Mouse (Mus musculus): ENCODE measurements around the gene Osbpl10.
"Not testable (repeated sequence)": the region's sequence is repeated elsewhere in the genome, so short reads cannot be mapped to it uniquely, and the experiment has no call there.

Osbpl10 gene

DNA sequence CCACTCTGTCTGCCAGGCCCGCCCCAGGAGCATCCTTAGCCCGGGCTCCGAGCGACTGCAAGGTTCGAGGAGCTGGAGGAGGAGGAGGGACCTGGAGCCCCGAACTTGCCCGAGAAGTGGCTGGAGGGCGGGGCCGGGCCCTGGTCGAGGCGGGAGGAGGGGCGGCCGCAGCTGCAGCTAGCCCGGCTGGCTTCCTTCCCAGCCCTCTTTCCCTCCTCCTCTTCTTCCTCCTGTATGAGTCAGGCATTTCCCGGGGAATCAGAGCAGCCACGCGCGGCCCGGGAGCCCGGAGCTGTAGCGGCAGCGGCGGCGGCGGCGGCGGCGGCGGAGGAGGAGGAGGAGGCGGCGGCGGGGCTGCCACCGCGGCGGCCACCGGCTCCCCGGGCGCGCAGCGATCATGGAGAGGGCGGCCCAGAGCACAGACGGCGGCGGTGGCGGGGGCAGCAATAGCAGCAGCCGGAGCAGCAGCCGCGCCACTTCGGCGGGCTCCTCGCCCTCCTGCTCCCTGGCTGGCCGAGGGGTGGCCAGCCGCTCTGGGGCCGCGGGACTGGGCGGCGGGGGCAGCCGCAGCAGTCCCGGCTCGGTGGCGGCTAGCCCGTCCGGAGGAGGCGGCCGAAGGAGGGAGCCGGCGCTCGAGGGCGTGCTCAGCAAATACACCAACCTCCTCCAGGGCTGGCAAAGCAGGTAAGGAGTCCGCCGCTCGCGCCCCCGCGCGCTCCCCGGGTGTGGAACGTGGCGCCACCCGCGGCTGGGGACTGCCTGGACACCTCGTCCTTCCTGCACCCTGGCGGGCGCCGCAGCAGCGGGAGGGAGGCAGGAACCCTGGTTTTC is at the start of gene Osbpl10:
Gene Osbpl10, plus strand, starts transcription at position 289 of the 831 bp plus-strand sequence.
- DNase-seq (ENCODE audit: low read depth, low spot score), result peak; percentile 37

GRCm38 (mm10) chr9:114930464-114931090 is 47.8 kb upstream of the Osbpl10 start:
- DNase-seq (ENCODE audit: low read depth, low spot score), result no peak

DNA sequence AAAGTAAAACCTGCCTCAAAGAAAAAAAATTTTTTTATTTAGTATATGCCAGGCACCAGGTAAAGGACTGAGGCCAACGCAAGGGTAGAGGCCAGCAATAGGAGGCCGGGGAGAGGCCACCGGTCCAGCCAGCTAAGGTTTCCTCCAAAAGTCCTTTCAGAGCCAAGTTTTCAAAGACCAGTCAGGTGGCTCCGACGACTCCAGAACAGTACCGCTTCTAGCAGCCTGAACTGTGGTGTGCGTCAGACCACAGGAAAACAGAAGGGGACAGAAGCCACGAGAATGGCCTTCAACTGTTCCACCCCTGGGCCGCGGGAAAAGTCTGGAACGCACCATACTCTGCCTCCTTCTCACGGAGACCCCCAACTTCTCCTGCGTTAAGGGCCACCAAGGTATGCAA is 45.8 kb upstream of the Osbpl10 start:
- no peak for DNase-seq (ENCODE audit: low read depth, low spot score)

- no peak for DNase-seq (ENCODE audit: low read depth, low spot score)
Measured at GRCm38 (mm10) chr9:114933037-114933722, 45.2 kb upstream of the Osbpl10 start.

DNA sequence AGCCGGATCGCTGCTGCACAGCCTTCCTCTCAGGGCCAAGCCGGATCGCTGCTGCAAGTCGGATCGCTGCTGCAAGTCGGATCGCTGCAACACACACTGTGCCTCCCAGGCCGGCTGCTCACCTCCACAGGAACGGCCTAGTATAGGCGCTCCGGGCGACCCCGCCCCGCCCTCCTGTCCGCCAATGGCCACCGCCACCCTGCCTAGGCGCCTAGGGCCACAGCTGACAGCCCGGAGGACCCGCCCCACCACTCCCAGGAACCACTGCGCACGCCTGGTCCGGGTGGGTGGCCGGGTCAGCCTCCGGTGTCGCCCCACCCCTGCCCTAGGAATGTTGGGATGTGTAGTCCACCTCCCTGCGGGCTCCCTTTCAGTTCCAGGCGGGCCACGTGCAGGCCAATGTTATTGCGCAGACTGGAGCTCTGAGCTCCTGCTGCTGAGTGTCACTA is 44.6 kb upstream of the Osbpl10 start, which contains the start of gene Gpd1l:
Gene Gpd1l, minus strand, starts transcription at position 265 of the 449 bp plus-strand sequence.
- peak; percentile 73 for DNase-seq (ENCODE audit: low read depth, low spot score)

DNA sequence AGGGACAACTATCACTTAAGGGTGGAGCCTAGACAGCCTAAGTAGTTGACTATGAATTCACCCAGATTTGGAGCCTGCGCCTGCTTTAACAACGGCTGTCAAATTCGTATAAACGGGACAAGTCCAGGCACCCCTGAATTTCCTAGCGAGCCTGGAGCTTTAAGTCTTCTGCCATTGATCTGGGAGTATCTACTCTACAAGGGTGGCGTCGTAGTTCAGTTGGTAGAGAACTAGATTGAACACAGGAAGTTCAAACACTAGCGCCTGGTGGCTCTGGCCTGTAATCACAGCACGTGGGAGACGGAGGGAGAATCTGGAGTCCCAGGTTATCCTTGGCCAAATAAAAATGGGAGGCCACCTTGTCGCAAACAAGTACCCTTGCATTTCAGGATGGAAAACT is 44.1 kb upstream of the Osbpl10 start:
- DNase-seq (ENCODE audit: low read depth, low spot score), result no peak

DNA sequence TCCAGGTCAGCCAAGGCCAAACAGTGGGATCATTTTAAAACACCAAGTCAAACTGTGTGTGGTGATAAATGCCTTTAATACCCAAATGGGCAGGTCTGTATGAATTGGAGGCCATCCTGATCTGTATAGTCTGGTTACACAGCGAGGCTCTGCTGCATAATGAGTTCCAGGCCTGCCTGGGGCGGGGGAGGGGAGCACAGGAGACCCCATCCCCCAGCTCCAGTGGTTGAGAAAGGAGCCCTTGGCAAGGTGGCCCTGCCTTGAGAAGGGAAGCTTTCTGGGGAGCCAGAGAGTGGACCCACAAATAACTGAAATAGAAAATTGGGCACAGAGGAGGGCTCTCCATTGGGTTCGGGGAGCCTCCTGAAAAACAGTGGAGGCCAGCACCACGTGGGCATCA is 43.0 kb upstream of the Osbpl10 start:
- DNase-seq (ENCODE audit: low read depth, low spot score), result no peak

GRCm38 (mm10) chr9:114936687-114937086 is 41.7 kb upstream of the Osbpl10 start:
- no peak for DNase-seq (ENCODE audit: low read depth, low spot score)

GRCm38 (mm10) chr9:114944642-114945041 is 33.7 kb upstream of the Osbpl10 start:
- DNase-seq (ENCODE audit: low read depth, low spot score), result no peak

DNA sequence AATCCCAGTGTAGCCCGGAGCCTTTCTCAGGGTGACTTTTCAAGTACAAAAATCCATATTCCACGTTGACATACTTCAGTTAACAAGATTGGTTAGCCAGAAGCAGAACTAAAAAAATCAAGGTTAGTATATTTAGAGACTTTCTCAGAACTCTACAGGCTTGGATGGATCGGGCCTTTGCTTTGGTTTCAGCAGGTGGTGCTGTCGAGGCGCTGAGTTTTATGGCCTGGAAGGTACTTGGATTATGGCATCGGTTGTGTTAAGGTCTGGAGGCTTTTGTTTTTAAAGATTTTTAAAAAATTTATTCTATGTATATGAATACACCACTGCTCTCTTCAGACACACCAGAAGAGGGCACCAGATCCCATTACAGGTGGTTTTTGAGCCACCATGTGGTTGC is 32.8 kb upstream of the Osbpl10 start:
- no peak for DNase-seq (ENCODE audit: low read depth, low spot score)

DNA sequence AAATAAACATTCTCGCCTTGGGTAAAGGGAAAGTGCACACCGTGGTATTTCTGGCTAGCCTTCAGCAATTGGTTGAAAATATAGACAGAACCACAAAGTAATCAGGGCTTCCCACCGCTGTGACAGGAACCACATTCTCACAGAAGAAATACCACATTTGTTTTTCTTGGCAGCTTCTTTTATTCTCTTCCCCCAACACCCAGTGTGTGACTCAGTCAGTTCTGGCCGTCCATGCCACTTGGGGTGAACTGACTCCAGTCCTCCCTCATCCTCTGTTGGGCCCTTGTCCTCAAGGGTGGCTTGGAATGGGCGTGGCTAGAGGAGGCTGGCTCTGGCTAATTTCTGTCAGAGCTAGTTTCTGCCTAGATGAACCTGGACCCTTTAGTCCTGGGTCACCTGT is 30.0 kb upstream of the Osbpl10 start:
- no peak for DNase-seq (ENCODE audit: low read depth, low spot score)

DNA sequence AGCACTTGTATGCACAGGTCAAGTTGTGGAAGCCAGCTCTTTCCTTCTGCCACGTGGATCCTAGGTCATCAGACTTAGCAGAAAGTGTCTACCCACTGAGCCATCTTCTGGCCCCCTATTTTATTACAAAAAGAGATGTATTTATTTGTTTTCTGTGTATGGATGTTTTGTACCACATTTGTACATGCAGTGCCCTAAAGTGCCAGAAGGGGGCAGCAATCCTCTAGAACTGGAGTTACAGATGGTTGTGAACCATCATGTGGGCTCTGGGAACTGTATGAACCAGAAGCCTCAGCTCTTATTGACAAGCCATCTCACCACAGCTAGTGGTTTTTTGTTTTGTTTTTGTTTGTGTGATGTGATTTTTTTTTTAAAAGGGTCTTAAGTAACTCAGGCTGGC is 25.5 kb upstream of the Osbpl10 start:
- DNase-seq (ENCODE audit: low read depth, low spot score), result no peak

DNA sequence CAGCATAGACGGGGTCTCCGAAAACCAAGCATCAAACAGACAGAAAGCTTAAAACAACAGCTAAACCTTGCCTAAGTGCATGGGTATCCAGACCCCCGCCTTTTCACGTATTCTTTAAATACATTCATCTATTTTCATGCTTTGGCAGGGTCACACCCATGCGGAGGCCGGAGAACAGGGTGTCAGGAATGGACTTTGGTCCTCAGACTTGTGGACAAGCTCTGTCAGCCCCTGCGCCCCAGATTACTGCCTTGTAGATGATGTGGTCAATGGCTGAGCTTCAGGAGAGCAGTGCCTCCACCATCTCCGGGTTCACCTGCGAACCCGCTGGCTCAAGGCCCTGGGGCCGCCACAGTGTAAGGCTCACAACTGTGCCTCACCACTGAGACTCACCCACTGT is 23.0 kb upstream of the Osbpl10 start:
- no peak for DNase-seq (ENCODE audit: low read depth, low spot score)

- peak; percentile 56 for DNase-seq (ENCODE audit: low read depth, low spot score)
Measured at GRCm38 (mm10) chr9:114956945-114957344, 21.4 kb upstream of the Osbpl10 start.

DNA sequence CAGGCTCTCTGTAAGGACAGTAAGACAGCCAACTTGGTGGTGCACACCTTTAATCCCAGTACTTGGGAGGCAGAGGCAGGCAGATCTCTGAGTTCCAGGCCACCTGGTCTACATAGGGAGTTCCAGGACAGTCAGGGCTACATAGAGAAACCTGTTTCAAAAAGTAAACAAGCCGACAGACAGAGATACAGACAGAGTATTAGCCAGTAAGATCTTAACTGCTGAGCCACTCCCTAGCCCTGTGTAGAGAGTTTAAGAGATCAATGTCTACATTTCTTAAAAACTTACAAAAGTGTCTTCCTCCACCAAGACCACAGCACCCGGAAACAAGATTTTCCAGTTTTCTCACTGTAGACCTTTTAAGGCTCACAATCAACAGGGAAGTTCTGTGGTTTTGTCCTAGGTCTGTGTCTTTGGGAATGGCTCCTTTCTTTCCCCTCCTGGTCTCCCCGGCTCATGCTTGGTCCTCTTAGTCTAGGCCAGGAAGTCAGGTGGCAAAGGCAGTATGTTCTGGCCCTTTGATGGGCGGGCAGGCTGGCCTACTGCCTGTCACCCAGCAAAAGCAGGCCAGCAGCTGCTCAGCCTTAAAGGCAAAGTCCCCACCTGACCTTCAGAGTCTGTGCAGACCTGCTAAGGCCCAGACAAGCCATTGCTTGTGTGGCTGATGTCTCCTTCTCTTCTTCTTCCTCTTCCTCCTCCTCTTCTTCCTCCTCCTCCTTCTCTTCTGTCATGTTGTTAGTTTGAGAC is 18.2 kb upstream of the Osbpl10 start:
- no peak for DNase-seq (ENCODE audit: low read depth, low spot score)

- no peak for DNase-seq (ENCODE audit: low read depth, low spot score)
Measured at GRCm38 (mm10) chr9:114960844-114961243, 17.5 kb upstream of the Osbpl10 start.

DNA sequence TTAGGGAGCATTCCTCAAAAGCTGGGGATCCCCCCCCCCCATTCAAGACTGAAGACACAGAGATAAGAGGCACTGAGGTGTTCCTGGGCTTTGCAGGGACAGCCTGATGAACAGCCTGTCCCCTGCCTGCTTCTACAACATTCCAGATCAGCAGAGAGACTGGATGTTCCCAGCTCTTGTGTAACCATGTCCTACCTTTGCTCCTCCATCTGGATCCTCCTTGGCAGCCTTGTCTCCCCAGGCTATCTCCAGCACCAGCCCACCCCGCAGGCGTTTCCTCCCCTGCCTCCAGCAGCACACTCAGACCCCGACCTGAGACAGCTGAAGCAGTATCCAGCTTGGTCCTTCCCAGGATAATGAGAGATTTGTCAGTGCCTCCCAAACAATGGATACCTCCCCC is 14.3 kb upstream of the Osbpl10 start:
- no peak for DNase-seq (ENCODE audit: low read depth, low spot score)

DNA sequence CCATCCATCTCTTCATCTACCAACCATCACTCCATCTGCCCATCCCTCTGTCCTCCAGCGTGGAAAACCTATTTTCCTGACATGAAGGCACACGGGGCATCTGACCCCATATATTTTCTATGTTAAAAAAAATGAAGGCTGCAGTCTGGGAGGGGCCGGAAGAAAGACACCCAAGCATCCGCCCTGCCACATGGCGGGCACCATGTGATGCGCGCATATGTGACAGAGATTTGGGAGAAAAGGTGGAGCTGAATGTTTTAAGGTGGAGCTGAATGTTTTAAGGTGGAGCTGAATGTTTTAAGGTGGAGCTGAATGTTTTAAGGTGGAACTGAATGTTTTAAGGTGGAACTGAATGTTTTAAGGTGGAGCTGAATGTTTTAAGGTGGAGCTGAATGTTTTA is 12.1 kb upstream of the Osbpl10 start:
- not testable (repeated sequence) for DNase-seq (ENCODE audit: low read depth, low spot score)

DNA sequence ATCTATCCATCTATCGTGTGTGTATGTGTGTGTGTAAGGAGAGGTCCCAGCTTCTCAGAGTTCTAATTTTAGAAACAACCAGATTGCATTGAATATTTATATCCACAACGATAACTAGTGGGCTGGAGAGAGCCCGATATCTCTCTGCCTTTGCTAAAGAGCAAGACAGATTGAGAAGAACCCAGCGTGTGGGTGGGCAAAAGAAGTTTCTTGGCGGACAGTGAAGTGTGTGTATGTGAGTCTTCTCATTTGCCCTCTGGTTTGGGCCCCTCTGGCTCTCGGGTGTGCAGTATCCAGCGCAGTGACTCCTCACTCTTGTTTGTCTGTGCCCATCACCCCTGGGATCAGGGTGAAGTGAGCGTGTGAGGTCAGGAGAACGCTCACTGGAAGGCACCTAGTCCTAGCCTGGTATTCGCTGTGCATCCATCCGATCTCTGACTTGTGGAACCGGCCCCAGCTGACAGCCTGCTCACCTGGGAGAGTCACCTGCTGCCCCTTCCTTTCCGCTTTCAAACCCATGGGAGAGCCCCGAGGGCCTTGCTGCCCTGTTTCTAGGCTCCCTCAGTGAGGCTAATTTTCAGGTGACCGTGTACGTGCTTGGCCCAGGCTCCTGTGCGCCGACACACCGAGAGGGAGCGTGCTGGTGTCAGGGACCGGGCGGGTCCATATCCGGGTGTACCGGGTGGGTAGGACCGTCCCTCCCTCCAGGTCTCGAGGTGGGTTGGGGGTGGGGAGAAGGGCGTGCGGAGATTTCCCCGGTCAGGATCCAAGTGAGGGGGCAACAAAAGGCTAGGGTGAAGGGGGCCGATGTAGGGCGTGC is 698 bp upstream of the Osbpl10 start:
- no peak for DNase-seq (ENCODE audit: low read depth, low spot score)

DNA sequence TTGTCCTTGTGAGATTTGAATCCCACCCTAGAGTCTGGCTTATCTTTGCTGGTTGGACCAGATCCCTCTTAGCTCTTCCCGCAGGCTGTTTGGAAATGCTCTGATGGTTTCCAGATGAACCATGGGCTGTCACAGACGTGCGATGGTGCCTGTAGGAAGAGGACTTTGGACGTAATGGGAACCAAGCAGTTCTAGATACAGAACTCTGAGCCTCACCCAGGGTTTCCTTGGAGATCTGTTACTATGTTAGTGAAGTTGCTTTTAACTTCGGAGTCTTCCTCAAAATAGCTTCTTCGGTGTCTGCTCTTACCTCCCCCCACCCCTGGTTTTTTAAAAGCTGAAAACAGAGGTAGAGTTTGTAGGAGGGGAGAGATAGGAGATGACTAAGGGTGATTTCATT is 1.6 kb downstream of the Osbpl10 start:
- DNase-seq (ENCODE audit: low read depth, low spot score), result no peak

Measured in retina, postnatal 7 days (tissue).